Mouse (Mus musculus) mesoderm, embryonic 11.5 days (tissue): Measurements from ENCODE around the gene Vps18.

Experiments
- DNase-seq: peaks from one replicate; pipeline ENCODE4 v3.0.0-alpha.2; 2012; ENCODE audit warnings: low read depth, low spot score

Vps18 gene

DNA sequence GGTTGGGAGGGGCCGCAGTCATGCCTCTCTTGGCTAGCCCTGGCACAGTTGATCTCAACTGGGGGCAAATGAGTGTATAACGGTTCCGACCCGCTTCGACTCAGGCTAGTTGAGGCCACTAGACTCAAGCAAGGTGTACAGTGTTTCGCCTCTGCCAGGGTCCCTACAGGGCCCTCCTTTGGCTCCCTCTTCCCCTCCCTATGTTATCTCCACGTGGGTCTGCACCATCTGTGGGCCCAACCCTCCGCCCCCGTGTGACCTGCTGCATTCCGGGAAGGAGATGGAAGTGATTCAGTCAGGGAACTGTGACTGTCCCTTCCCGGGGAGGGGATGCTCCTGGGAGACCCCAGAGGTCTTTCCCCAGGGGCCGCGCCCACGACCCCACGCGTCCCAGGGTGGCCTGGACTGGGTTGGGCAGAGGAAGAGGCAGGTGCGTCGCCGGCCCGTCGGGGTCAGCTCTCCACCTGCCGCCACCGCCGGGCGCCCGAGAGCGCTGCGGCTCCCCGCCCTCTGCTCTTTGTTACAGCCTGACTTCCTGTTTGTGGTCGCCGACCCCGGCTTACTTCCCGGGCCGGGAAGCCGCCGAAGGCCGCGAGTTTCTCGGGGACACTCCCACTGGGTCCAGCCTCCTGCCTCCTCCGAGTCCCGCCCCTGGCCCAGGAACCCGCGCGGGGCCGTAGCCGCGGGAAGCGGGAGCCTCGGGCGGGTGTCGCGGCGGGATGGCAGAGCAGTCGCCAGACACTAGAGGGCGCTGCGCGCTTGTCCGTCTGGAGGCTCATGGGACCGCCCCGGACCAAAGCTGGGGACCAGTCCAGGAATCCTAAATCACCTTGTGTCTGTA, 49.1 kb downstream of the Vps18 start:
- DNase-seq = peak; percentile 79

DNA sequence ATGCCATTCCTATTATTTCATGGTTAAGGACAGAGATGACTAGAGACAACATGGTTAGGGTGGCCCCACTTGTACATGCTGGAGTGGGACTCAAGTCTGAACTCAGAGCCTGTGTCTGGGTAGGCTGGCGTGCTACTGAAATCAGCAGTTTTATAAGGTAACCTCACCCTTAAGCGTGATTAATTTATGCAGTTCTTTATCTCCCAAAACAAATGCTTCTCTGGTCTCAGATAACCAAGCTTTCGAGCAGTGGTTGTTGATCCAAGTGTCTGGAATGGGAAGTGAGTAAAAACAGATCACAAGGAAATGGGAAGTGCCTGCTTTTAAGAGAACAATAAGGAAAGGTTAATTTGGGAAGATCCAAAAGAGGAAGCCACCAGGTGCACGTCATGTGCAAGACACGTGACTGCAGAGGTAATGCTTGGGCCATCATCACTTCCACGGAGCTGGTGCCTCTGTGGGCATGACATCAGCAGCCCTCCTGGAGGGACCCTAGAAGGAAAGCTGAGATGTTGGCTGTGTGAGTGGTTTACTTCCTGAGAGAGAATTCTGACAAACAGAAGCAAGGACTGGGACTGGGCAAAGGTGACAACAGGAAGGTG, 56.1 kb downstream of the Vps18 start:
- DNase-seq = no peak
